Mouse (Mus musculus) mouse trophoblast stem cell (cell line): Measurements from ENCODE around the gene Gm20809.
"Not testable (repeated sequence)": the region's sequence is repeated elsewhere in the genome, so short reads cannot be mapped to it uniquely, and the experiment has no call there.

Experiments used
- in situ Hi-C, 2 experiments: fragments of 300-500 bp; cut with MseI, MboI; formaldehyde crosslinking; loops; 2 replicates in 1 of 2; 3 replicates in 1 of 2; pipeline ENCODE4 v1.15.1; 2025

Gene Gm20809

DNA sequence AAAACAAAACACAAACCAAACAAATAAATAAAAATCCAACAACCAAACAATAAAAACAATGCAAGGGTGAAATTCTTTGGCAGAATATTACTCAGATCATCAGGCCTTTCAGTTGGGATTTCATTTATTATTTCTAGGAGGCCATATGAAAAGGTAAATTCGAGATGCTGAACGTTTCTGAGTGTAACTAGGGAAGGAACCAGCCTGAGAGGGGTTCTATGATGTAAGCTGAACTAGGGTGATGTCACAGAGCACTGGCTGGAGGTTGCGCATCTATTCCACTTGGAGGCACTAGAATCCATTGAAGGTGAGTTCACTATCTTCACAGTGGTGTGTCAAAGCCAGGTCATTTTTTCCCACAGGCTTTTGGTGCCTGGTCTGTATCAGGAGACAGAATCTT, at the start of gene Gm20809:
Gm20809 (plus strand) TSS at position 301 of the 400 bp plus-strand sequence.
- in situ Hi-C loops = not testable (repeated sequence)
